Mouse (Mus musculus) spleen, postnatal 10 days (tissue): ENCODE results near the gene Cavin4.

ENCODE experiments used
- DNase-seq, 2 experiments: peaks; one replicate each; pipeline ENCODE4 v3.0.0; 2021 to 2022; ENCODE audit warnings: low spot score in 2 of 2

Cavin4 gene

DNA sequence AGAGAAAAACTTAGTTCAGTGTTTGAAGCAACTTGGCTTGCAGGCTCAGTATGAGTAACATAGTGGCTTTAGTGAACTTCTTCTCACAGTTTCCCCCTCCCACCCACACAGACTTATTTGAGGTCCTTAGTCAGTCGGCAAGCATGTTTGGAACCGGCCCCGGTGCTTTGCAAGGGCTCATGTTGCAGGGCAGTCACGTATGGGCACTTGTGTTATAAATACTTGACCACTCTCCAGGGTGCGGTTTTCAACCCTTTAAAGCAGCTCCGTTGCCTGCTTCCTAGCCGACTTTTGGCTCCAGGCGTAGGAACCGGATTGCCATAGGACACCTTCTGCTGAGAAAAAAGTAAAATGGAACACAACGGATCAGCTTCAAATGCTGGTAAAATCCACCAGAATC lies at the start of gene Cavin4:
Gene Cavin4 (plus strand): TSS at position 244 of the 400 bp plus-strand sequence.
- DNase-seq: no peak

DNA sequence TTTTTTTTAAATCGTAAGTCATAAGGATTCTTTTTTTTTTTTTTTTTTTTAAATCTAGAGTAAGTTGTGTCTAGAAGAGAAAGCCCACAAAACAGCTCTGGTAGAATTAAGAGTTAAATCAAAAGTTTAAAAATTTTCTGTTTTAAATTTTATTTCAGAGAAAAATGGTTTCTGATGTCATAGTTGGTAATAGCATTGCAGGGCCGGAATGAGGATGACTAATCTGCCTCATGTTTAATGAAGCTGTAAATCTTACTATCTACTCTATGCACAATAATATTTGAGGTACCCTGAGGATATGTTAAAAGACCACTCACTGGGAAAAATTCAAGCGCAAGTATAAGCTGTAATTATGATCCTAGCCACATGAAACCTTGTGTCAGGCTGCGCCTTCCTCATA lies 47.8 kb upstream of the Cavin4 start:
- DNase-seq: no peak

DNA sequence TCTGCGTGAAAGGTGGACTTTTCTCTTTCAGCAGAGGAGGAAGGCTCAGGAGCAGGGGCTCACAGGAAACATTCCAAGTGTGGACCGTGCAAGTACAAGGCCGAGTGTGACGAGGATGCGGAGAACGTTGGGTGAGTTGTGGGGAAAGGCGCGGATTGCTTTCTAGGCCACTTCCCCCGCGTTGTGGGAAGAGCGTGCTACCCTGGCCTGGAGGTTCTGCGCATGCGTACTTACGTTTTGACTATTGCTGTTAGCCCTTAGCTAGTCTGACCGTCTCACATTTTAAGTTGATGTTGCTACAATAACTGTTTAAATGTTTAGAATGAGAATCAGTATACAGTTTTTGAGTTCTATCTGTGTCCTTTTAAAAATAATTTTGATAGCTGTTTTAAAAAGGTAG lies 46.1 kb upstream of the Cavin4 start:
- DNase-seq: no peak

DNA sequence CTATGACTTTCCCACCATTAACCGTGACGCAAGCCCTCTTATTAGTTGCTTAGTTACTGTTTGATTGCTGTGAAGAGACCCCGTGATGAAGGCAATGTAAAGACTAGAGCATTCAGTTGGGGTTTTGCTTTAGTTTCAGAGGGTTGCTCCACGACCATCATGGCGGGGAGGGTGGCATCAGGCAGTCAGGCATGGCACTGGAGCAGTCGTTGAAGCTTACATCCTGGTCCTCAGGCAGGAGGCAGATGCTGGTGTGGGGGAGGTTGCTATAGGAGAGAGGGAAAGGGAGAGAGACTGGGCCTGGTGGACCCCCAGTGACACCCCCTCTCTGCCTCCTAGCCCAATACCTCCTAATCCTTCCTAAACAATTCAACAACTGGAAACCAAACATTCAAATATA lies 43.2 kb upstream of the Cavin4 start:
- no peak for DNase-seq

DNA sequence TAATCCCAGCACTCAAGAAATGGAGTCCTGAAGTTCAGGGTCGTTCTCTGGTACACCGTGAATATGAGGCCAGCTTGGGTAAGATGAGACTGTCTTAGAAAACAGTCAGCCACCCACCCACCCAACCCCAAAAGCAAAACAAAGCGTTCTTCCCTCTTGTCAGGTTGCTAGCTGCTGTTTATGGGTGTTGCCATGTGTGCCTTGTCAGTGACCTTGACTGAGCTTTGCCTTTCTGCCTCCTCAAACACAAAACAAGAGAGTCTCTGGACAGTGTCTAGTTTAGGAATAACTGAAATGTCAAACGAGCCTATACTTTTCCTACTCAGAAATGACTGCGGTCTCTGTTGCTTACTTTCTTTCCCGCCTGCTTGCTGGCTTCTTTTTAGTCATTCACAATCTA lies 41.1 kb upstream of the Cavin4 start:
- no peak for DNase-seq

DNA sequence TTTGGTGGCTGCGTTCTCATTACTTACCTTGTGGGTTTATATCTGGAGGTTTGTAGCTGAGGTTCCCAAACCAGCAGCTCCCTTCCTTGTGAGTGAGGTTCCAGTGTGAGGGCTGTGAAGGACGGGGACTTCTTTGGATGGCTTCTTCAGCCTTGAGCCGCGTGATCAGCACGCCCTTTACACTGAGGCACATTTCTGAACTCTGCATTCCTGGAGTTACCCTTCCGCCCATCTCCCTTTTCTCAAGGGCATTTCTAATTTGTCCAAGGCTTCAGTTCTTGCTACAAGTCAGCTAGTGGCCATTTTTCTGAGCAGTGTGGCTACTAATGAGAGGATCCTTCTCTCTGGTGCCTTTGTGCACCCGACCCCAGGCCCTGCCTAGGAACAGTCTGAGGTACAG lies 40.4 kb upstream of the Cavin4 start:
- no peak for DNase-seq

DNA sequence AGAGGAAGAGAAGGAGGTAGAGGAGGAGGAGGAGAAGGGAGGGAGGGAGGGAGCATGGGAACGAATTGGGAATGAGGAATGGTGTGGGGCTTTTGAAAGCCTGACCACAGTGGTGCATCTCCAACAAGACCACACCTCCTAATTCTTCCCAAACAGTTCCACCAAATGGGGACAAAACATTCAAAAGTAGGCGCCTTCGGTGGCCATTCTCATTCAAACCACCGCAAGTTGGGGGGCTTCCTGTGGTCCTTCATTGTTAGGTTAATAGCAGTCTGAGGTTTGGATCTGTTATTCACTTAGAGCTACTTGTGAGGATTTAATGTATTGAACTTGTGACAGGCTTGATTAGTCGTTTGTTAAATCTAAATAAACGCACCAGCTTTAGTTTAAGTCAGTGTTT lies 38.4 kb upstream of the Cavin4 start:
- DNase-seq: no peak

DNA sequence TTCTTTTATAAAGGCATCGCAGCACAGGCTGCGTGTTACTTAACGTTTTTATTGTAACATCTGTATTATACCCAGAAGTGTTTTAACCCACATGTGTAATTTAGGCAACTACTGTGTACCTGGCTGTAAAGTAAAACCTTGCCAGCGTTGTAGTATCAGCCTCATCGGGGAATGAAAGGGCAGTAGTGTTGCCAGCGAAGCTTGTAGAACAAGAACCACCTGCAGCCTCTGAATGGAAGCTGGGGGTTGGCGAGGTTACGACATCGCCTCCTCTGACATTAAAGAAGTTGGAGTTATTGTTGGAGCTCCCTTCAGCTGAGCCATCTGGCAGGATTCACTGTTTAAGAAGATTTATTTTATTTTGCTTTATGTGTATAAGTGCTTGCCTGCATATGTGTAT lies 37.5 kb upstream of the Cavin4 start:
- DNase-seq: no peak

DNA sequence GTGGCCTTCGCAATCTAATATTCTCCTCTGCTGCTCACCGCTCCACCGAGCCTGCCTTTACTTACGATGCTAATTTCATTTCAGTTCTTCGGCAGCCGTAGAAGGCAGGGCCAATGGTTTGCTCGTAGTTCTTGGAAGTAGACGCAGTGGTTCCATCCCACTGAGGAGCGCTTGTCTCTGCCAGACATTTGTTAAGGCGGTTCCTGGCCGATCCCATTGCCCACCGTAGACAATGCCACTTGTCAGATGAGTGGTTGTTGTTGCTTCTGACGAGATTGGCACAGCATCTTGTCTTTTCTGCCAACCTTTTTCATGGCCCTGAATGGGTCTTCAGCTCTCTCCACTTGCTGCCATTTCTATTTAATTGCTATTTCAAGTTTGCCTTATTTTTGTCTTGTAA lies 33.9 kb upstream of the Cavin4 start:
- no peak for DNase-seq

DNA sequence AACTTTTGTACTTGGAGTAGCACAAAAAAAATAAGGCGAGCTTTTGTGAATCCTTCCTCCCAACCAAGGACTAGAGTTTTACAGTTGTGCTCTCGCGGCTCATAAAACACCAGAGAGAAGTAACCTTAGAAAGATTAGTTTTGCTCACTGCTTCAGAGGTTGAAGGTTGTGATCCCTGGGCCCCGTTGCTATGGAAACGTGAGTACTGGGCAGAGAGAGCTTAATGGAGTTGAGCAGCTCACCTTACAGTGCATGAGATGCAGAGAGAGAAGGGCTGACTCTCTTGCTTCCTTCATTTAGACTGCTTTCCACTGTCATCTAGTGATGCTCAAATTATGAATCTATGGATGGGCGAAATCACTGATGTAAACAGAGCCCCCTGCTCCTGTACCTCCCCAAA lies 29.8 kb upstream of the Cavin4 start:
- no peak for DNase-seq

DNA sequence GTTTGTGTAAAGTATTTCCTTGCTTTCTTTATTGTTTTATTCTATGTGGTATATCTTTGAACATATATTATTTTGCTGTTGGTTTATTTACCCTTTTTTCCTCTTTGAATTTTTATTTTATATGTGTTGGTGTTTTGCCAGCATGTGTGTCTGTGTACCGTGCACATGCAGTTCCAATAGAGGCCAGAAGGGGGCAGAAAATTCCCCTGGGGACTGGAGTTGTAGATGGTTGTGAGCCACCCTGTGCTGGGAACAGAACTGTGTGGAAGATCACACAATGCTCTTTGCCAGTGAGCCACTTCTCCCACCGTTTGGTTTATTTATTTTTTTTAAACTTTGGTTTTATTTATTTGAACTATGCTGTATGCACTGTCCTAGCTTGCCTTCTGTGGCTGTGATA lies 29.3 kb upstream of the Cavin4 start:
- no peak for DNase-seq

DNA sequence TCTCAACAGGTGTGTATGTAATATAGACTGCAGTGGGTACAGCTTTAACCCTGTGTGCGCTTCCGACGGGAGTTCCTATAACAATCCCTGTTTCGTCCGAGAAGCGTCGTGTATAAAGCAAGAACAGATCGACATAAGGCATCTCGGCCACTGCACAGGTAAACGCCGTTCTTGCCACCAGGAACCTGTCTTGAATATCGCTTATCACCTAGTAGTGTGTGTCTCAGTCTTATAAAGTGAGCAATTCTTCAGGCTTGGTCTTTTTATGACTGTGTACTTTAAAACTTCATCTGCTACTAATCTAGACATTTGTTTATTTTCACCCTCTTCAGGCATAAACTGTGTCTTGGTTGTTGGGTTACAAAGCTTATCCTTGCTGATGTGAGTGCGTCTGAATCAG lies 26.5 kb upstream of the Cavin4 start:
- DNase-seq: no peak

DNA sequence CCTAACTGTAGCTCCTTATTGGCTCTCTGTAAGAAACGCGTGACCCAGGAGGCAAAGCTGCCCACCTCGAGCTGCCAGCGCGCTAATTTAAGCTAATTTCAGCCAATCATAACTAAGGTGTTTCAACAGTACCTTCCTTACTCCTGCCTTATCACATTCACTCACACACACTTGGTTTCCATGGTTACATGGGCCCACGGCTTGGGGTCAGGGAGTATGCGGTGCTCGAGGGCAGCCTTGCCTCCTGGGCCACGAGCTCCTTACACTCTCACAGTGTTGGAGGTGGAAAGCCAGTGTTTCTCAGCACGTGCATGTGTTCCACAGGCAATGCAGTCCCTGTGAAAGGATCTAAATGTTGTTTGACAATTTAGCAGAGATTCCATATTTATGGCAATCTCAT lies 25.2 kb upstream of the Cavin4 start:
- no peak for DNase-seq

DNA sequence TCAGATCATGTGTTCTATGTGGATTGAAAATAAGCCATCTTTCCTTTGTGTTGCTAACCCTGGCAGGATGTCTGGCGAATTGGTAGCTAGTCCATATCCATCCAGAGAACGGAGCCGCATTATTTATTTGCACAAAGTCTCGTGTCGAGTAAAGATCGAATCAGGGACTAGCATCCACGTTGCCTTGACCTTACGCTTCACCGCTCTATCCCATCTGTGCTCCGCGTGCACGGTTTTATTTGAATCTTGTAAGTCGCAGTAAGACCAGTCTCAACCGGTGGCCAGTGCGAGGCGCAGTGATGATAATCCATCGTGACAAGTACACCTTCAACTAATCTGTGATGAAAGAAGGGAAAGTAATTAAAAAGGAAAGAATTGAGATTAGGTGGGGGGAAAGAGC lies 23.8 kb upstream of the Cavin4 start:
- DNase-seq: no peak

DNA sequence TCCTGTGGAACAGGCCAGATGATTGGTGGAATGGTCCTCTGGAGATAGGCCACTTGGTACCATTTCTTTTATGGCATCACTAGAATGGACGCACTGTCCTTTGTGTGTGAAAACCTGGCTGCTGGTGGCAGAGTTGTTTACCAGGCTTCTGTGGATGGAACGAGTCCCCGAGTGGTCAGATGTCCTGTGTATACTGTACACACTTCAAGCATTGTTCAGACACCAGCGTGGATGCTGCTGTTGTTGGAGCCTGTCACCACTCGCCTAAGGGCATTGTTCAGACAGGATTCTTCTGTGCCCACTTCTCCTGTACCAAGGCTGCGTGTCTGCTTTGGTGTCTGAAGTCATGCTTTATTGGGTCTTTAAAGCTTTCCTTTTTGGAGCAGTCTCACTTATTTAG lies 19.5 kb upstream of the Cavin4 start:
- DNase-seq: no peak

DNA sequence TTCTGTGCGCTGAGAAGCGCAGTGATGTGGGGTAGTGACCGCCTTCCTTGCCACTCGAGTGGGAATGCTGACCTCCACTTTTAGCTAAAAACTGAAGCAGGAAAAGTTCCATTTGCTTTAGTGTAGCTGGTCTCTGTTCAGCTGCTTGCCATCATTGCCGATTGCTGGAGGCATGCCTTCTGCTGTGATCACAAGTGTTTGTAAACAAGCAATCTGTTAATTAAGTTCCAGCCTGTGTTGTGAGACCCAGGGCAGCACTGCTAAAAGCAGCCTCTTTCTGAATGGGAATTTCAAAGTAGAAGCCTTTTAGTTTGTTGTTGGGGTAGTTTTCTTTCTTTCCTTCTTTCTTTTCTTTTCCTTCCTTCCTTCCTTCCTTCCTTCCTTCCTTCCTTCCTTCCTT lies 17.2 kb upstream of the Cavin4 start:
- no peak for DNase-seq

DNA sequence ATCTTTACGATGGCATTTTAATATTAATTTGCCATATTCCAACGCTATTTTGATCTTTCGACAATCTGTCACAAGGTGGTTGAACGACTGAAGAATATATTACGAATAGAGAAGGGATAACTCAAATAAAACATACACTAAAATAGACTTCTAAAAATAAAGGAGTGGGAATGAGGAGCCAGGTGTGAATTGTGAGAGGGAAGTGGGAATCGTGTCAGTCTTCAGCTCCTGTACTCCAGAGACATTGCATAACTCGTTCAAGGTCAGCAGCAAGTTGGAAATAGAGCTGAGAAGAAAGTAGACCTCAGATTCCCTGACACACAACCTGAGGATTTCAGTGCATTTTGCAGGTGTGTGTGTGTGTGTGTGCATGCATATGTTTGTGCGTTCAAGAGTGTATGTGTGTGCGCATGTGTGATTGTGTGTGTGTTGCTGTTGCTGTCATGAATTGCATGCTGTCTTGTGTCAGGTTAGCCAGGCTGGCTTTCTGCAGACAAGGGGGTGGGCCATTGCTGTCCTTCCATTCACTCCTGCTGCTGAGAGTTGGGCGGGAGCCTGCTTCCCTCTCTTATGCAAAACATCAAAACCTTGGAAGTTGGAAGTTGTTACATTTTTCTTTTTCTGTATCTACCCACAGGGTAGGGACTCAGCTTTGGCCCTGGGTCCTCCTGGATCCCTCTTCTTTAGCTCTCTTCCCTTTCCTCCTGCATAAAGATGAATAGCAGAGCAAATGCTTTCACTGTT lies 12.5 kb upstream of the Cavin4 start:
- no peak for DNase-seq

DNA sequence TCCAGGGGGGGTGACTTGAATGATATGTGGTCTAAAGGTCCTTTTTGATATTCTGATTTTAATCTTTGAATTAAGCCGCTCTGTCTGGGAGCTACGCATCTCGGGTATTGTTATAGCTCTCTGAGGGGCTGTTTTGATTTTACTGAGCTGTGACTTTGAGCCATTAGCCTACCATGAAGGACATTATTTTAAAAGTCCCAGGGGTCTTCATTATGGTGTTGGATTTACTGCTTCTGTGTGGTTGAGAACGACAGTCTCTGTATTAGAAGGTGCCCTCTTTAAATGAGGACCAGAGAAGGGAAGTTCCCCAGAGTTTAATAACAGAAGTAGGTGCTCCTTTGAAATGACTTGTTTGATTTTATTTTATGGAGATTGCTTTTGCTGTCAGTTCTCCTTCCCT lies 9.2 kb upstream of the Cavin4 start:
- no peak for DNase-seq

DNA sequence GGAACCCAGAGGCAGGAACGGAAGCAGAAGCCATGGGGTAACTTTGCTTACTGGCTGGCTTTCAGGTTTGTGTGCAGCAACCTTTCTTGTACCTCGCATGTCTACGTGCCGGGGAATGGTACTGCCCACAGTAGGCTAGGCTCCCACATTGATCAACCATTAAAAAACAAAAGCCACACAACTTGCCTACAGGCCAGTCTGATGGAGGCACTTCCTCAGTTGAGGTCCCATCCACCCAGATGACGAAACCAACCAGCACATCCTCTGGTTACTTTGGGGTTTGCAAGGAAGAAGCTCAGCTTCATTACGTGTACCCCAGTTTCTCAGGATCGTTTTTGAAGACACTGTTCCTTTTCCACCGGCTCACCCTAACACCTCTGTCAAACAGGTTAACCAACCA lies 6.8 kb upstream of the Cavin4 start:
- DNase-seq: no peak

DNA sequence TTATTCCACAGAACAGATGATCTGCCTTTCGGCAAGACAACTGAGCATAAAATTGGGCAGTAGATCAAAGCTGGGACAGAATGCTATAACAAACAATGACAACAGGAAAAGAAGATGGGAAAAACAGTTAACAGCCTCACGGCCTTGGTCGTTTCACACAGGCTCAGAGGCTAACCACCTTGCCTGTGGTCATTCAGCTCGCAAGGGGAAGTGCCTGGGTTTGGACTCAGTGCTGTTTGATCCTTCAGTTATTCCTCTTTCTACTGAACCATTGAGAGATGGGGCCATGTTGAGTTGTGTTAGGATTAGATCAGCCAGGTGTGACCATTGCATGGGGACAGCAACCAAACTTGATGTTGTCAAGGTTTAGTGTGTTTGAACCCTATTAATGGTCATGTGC lies 3.2 kb upstream of the Cavin4 start:
- DNase-seq: no peak

DNA sequence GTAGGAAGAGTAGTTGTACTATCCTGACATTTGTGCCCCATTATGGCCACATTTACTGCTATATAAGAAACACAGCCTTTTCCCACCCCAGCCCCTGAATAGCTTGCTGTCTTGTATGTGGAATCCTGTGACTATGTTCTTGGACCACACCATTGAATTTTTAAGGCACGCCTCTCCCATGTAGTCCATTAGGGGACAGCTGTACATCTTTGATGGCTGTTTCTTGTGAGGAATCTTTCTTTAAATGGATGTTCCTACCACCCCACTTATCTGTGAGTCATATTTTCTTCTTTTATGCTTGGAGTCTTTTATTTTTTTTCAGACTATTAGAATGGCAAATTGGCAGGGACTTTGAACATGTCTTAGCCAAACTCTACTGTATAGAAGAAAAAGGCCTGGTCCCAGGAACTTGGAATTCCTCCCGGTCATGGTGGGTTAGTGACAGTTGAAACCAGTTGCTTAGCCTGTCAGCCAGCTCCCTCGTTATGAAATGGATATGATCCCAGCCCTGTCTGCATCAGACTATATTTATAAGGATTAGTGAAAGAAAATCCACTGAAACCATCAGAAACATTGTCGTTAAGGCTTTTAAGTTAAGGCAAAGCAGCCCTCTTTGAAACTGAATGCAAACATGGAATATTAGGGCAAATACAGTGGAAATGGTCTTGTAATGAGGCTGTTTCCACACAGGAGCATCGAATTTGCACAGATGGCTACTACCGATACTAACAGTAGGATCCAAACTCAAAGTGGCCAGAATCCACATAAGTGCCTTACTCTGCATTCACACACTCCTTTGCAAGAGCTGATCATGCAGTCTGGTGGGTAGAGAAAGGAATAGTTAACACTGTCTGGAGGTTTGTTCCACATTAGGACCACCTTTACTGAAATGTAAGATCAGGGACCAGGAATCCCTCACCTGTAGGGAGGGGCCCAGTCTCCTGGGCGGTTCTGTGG lies 2.4 kb upstream of the Cavin4 start:
- no peak for DNase-seq

DNA sequence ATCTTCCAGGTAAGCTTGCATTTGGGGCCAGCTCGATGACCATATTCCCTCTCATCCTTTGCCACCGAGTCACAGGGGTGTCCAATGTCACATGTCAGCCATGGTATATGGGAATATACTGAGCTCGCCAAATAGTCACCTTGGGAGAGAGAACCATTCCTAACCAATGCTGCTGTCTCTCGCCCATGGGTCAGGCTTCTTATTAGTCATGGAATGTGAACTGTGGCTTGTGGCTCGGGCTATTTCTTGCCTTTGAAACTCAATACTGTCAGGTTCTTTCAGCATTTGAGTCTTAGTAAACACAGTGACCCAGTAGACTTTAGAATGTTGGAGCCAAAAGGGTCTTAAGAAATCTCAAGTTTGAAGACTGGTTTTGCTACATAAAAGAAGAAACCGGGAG lies 707 bp downstream of the Cavin4 start:
- DNase-seq: no peak

DNA sequence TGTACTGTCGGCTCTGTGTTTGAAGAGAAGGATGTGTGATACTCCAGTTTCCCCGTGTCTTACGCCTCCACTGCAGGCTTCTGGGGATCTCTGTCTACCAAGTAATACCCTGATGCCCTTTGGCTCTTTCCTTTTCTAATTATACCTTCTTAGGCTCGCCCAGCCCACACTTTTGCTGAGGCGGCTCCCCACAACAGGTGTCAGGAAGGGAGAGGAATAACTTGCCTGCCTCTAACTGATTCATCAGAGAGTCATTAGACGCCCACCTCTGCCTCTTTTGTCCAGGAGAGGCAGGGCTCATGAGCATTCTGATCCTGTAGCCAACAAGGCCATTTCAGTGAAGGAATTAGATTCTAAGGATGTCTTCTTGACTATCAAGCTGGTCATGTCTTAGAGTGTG lies 4.0 kb downstream of the Cavin4 start:
- no peak for DNase-seq
